8 mouse cellular contexts compared by ENCODE assay signal in genomic region chr17:23725999-23726757, GRCm38 (mm10). TPM values are rescaled to one million over a fixed set of nuclear protein-coding genes. Genes with fewer than 3 reads are reported as not detected.
DNase-seq lines count a peak whose midpoint lies in the region; ATAC-seq and TF ChIP-seq lines count a peak whose summit lies in the region.

TSS of gene Pkmyt1 (plus strand) at chr17:23726336.

- 0 out of 2 replicates have a peak, but pooled peaks cover 4% of the 10 kb centered on the region for H3K4me1 ChIP-seq in hindbrain, postnatal 0 days (ENCODE audit: insufficient read depth, low read length)

- peak within 1 kb of the TSS; percentile 92 for H3K4me2 ChIP-seq in hindbrain, postnatal 0 days (ENCODE audit: low read depth, low read length)

- intact Hi-C loops in gastrocnemius, adult 2 months (cut with DNase I): loop anchor here (10.0 kb wide), 1 partner anchor 531 kb away; the partner anchor contains the start of gene Zfp40
- intact Hi-C loops in left cerebral cortex, adult 2 months (cut with DNase I): no loop called here

- peak within 1 kb of the TSS; percentile 59 for H3K9ac ChIP-seq in hindbrain, postnatal 0 days (replicated peaks; ENCODE audit: low read length)

- no peaks in the 10 kb centered on the region for H3K9me3 ChIP-seq in hindbrain, postnatal 0 days (ENCODE audit: low read length)

- H3K36me3 ChIP-seq in hindbrain, postnatal 0 days (ENCODE audit: insufficient read depth, low read length): no peaks in the 10 kb centered on the region

- H3K27me3 ChIP-seq in hindbrain, postnatal 0 days (ENCODE audit: insufficient read depth, low read length): no peaks in the 10 kb centered on the region

- TF ChIP-seq CTCF in gastrocnemius, adult 2 months (IDR thresholded peaks at IDR 0.05): no peak
- TF ChIP-seq CTCF in hindbrain, postnatal 0 days (IDR thresholded peaks at IDR 0.05; ENCODE audit: low read depth): peak; percentile 36; the same call in 1 of the 2 replicates
- no peak; the same call in 1 of the 2 replicates for TF ChIP-seq CTCF in left cerebral cortex, adult 2 months (IDR thresholded peaks at IDR 0.05)

- peak; percentile 82 for DNase-seq in WW6 (ENCODE audit: low read depth, low spot score)
- DNase-seq in cerebellum, postnatal 4 days (ENCODE audit: low spot score in 2 of 2): peak; percentile 89 to 95
- peak; percentile 97 for DNase-seq in gastrocnemius, adult 2 months
- peak; percentile 98 for DNase-seq in hindbrain, postnatal 0 days (ENCODE audit: low spot score)
- DNase-seq in left cerebral cortex, adult 2 months (ENCODE audit: extremely low spot score in 1 of 2, low spot score in 2 of 2): peak; percentile 92 to 94
- DNase-seq in right cerebral cortex, adult 2 months (ENCODE audit: low spot score in 2 of 2): peak; percentile 90 to 92
- peak; percentile 96 for DNase-seq in urinary bladder, postnatal 14 days (ENCODE audit: low spot score)

- H3K4me3 ChIP-seq in gastrocnemius, adult 2 months: peak within 1 kb of the TSS; percentile 93
- peak within 1 kb of the TSS; percentile 74 for H3K4me3 ChIP-seq in hindbrain, postnatal 0 days (ENCODE audit: low read length)
- H3K4me3 ChIP-seq in left cerebral cortex, adult 2 months: peak within 1 kb of the TSS; percentile 93

- under 1% methylated on average over 70 of the region's 73 CpGs for WGBS in hindbrain, postnatal 0 days

- H3K27ac ChIP-seq in gastrocnemius, adult 2 months: peak within 1 kb of the TSS; percentile 88
- peak within 1 kb of the TSS; percentile 71 for H3K27ac ChIP-seq in hindbrain, postnatal 0 days
- H3K27ac ChIP-seq in left cerebral cortex, adult 2 months: peak within 1 kb of the TSS; percentile 83

- peak; percentile 95 for ATAC-seq in hindbrain, postnatal 0 days
- peak; percentile 95 for ATAC-seq in megakaryocyte, adult 5-6 weeks (ENCODE audit: poor library complexity, severe bottlenecking)

RNA-seq across cellular contexts. Expression of gene Pkmyt1, which starts in this region (rescaled TPM):
- under 1 TPM; 0.53 to 0.64 TPM for total RNA-seq in gastrocnemius, adult 2 months (2021)
- total RNA-seq in hindbrain, postnatal 0 days (2014; rRNA removed): 27.1 and 27.8 TPM in 2 replicates
- 19.5 and 20.1 TPM in 2 replicates for polyA plus RNA-seq in hindbrain, postnatal 0 days (2015; fragmentation: Nextera tagmentation; extraction: Ambion mirVana)
- 1 to 10 TPM; 4.3 TPM for total RNA-seq in left cerebral cortex, adult 2 months (2021)
- total RNA-seq in megakaryocyte, adult 5-6 weeks (2015): 31.1 and 32.2 TPM in 2 replicates
- 15.9 and 16.6 TPM in 2 replicates for total RNA-seq in megakaryocyte, adult 5-6 weeks (2017)

Comparison
In these comparisons a context has a peak if more than half of its experiments do, and no peak if none do; other contexts are left out.
1. Peak in every context shown above with its lines: DNase-seq, ATAC-seq, H3K4me3 ChIP-seq and H3K27ac ChIP-seq.
2. Peak in DNase-seq, H3K4me3 ChIP-seq and H3K27ac ChIP-seq in gastrocnemius, adult 2 months; RNA of the gene not detected or under 1 TPM.